In the genomic region with DNA sequence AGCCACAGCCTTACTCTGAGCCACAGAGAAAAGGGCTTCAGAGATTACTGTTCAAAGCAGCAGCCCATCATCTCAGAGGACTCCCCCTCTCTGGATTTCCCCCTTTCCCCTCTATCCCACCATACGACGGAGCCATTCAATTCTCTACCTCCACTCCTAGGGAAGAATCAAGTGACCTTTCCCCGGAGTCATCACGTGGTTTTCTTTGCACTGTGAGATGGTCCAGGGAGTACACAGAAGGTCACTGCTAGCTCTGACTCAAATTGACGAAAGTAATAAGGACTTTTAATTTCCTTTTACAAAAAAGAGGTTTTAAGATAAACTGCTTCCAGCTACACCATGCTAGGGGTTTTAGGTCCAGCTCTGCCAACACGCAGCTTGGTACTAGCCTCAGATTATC, we compare ENCODE assay signal across 20 mouse cellular contexts. TPM values are rescaled to one million over a fixed set of nuclear protein-coding genes. Genes with fewer than 3 reads are reported as not detected.
DNase-seq lines count a peak whose midpoint lies in the region; TF ChIP-seq lines count a peak whose summit lies in the region.
"Had no signal": no experiment of that assay in that cellular context is flagged by ENCODE, and none has a peak within 500 bp of the region (broad histone marks: within the 10 kb centered on the region; RNA-seq: fewer than 3 reads in every experiment).

No protein-coding gene starts in this region.

- H3K27me3 ChIP-seq in heart, embryonic 10.5 days (ENCODE audit: insufficient read depth, poor library complexity, severe bottlenecking): no peaks in the 10 kb centered on the region
- H3K27me3 ChIP-seq in CH12.LX (replicated peaks): no peaks in the 10 kb centered on the region
- H3K27me3 ChIP-seq: embryonic facial prominence, embryonic 12.5 days; forebrain, embryonic 15.5 days; heart, embryonic 13.5 days; hindbrain, embryonic 15.5 days had no signal

- peaks cover 9% of the 10 kb centered on the region; the same call in 1 of the 2 replicates for H3K4me1 ChIP-seq in heart, embryonic 10.5 days
- H3K4me1 ChIP-seq in CH12.LX (ENCODE audit: control insufficient read depth in 1 of 2, insufficient read depth in 2 of 2): peaks cover 2 to 10% of the 10 kb centered on the region in 2 experiments; a peak in 2 of 4 replicates
- H3K4me1 ChIP-seq: forebrain, embryonic 15.5 days; hindbrain, embryonic 15.5 days had no signal

- DNase-seq in adrenal gland, adult (ENCODE audit: inconsistent age in 2 of 2, low spot score in 1 of 2): peak; percentile 9 to 57
- no peak for DNase-seq in adrenal gland, adult 8-10 months
- peak; percentile 64 for DNase-seq in heart, adult 11 months
- DNase-seq in heart, embryonic 10.5 days (ENCODE audit: low spot score): no peak
- peak; percentile 37 for DNase-seq in kidney, adult 9 months
- no peak for DNase-seq in kidney, postnatal 4 days
- no peak for DNase-seq in CH12.LX (ENCODE audit: extremely low read depth)
- DNase-seq: adrenal gland, postnatal 25 days; B cell, adult 2 months; cerebellum, adult 11-12 months; cerebellum, adult 9-10 months; cerebellum, postnatal 25 days; gastrocnemius, postnatal 36 days; heart, adult 18-20 months; heart, postnatal 36 days had no signal

- H3K27ac ChIP-seq in heart, embryonic 10.5 days: no peak overlapping the region
- no peak overlapping the region for H3K27ac ChIP-seq in CH12.LX (ENCODE audit: insufficient read depth, low read depth)
- H3K27ac ChIP-seq: embryonic facial prominence, embryonic 12.5 days; forebrain, embryonic 15.5 days; heart, embryonic 13.5 days; hindbrain, embryonic 15.5 days had no signal

- no peak overlapping the region for H3K4me3 ChIP-seq in heart, embryonic 10.5 days
- H3K4me3 ChIP-seq in CH12.LX (replicated peaks in 1 of 3; ENCODE audit: low read depth in 2 of 3, low read length in 2 of 3, poor library complexity in 1 of 3): no peak overlapping the region
- H3K4me3 ChIP-seq: embryonic facial prominence, embryonic 12.5 days; forebrain, embryonic 15.5 days; heart, embryonic 13.5 days; hindbrain, embryonic 15.5 days had no signal

- 65% methylated on average over 6 of the region's 6 CpGs for WGBS in heart, embryonic 10.5 days

- H3K79me2 ChIP-seq in CH12.LX (replicated peaks; ENCODE audit: control insufficient read depth, extremely low read depth, insufficient read depth, poor library complexity, severe bottlenecking): no peaks in the 10 kb centered on the region

- H3K9ac ChIP-seq in CH12.LX (ENCODE audit: insufficient read depth, low read depth): no peak overlapping the region
- H3K9ac ChIP-seq: embryonic facial prominence, embryonic 12.5 days; forebrain, embryonic 15.5 days; heart, embryonic 13.5 days; hindbrain, embryonic 15.5 days had no signal

- no peak for TF ChIP-seq EP300 in CH12.LX (IDR thresholded peaks at IDR 0.05; ENCODE audit: low read length)

- H3K9me3 ChIP-seq in heart, embryonic 10.5 days: 0 out of 2 replicates have a peak, but pooled peaks cover 4% of the 10 kb centered on the region
- H3K9me3 ChIP-seq in CH12.LX (replicated peaks; ENCODE audit: low read length): peaks cover 14% of the 10 kb centered on the region
- H3K9me3 ChIP-seq: embryonic facial prominence, embryonic 12.5 days; forebrain, embryonic 15.5 days; hindbrain, embryonic 15.5 days had no signal

- TF ChIP-seq POLR2A in CH12.LX (IDR thresholded peaks at IDR 0.05; ENCODE audit: low read depth, low read length): no peak

- dilution Hi-C loops in CH12.LX (cut with MboI; ENCODE audit: extremely low pct_ligation_motif_present, extremely low pct_unique_long_range_greater_than_20kb, low sequenced_read_pairs): no loop called here

- H3K36me3 ChIP-seq in heart, embryonic 10.5 days: no peaks in the 10 kb centered on the region
- H3K36me3 ChIP-seq in CH12.LX (replicated peaks in 1 of 2; ENCODE audit: control insufficient read depth in 1 of 2, insufficient read depth in 1 of 2, low read length in 1 of 2): no peaks in the 10 kb centered on the region
- H3K36me3 ChIP-seq: embryonic facial prominence, embryonic 12.5 days; forebrain, embryonic 15.5 days; heart, embryonic 13.5 days; hindbrain, embryonic 15.5 days had no signal

- no peak for TF ChIP-seq CTCF in CH12.LX (conservative IDR thresholded peaks at IDR 0.05 in 1 of 2, IDR thresholded peaks at IDR 0.05 in 1 of 2; ENCODE audit: low read depth in 2 of 2, low read length in 2 of 2)

- TF ChIP-seq RAD21 in CH12.LX (IDR thresholded peaks at IDR 0.05; ENCODE audit: low read depth, low read length): no peak

- in situ Hi-C loops in CH12.LX (cut with MboI; ENCODE audit: low pct_ligation_motif_present, low pct_unique_long_range_greater_than_20kb, low sequenced_read_pairs): no loop called here

- no peak overlapping the region for H3K4me2 ChIP-seq in CH12.LX (ENCODE audit: insufficient read depth, low read depth, poor library complexity, severe bottlenecking)
- H3K4me2 ChIP-seq: embryonic facial prominence, embryonic 12.5 days; forebrain, embryonic 15.5 days; heart, embryonic 13.5 days; hindbrain, embryonic 15.5 days had no signal

TF ChIP-seq in CH12.LX, 34 proteins besides CTCF, POLR2A, EP300 and RAD21:
- no peak for TF ChIP-seq CHD2 (IDR thresholded peaks at IDR 0.05; ENCODE audit: low read length)
- TF ChIP-seq MAX (IDR thresholded peaks at IDR 0.05; ENCODE audit: low read length): no peak
- 0 out of 2 replicates have a peak, but pooled peaks have one; percentile 33 for TF ChIP-seq MEF2A (IDR thresholded peaks at IDR 0.05; ENCODE audit: borderline replicate concordance, low read depth, low read length)

RNA-seq across cellular contexts. Expression of a gene that starts 31.3 kb away (rescaled TPM):
- total RNA-seq in adrenal gland, adult 8-10 months (2022): under 1 TPM in 3 of 4 experiments, not detected in 1; 0.19 to 0.43 (median 0.24) TPM
- polyA plus RNA-seq in heart, embryonic 10.5 days (2016; fragmentation: Nextera tagmentation; extraction: Ambion mirVana): 0.12 and 0.23 TPM in 2 replicates
- 0.04 TPM in 1 of 2 replicates, not detected in the other for total RNA-seq in CH12.LX (2012; rRNA removed)
- total RNA-seq in CH12.LX (2014; rRNA removed): 0.24 and 0.42 TPM in 2 replicates
- 0.27 and 0.29 TPM in 2 replicates for polyA plus RNA-seq in CH12.LX (2012; ENCODE audit: insufficient read length, low read depth)
- total RNA-seq: gastrocnemius, postnatal 36 days; MEL had no signal

RNA-seq across cellular contexts. Expression of a gene that starts 50.5 kb away (rescaled TPM):
- 10 to 100 TPM; 36.6 to 42.7 (median 37.0) TPM for total RNA-seq in adrenal gland, adult 8-10 months (2022)
- polyA plus RNA-seq in heart, embryonic 10.5 days (2016; fragmentation: Nextera tagmentation; extraction: Ambion mirVana): 9.2 and 11.1 TPM in 2 replicates
- total RNA-seq in CH12.LX (2012; rRNA removed) (8.4 and 9.0 TPM in 2 replicates), CH12.LX (2014; rRNA removed) (9.2 and 10.3 TPM in 2 replicates)
- polyA plus RNA-seq in CH12.LX (2012; ENCODE audit: insufficient read length, low read depth): 6.6 and 6.9 TPM in 2 replicates
- total RNA-seq: MEL had no signal

Comparison
In these comparisons a context has a peak if more than half of its experiments do, and no peak if none do; other contexts are left out.
1. DNase-seq: peak in adrenal gland, adult (2 of 2), heart, adult 11 months (single experiment) and kidney, adult 9 months (single experiment); none in adrenal gland, adult 8-10 months (single experiment), heart, embryonic 10.5 days (single experiment), kidney, postnatal 4 days (0 of 2) and CH12.LX (single experiment).